Mouse (Mus musculus): ENCODE measurements around the gene Map7. TPM values are rescaled to one million over a fixed set of nuclear protein-coding genes. Genes with fewer than 3 reads are reported as not detected.
A peak's percentile ranks its signal among the peaks of the same experiment; 100 is the strongest.

Gene Map7
- total RNA-seq, 2 experiments from 2014 or later, result 2.4 to 4.2 TPM

DNA sequence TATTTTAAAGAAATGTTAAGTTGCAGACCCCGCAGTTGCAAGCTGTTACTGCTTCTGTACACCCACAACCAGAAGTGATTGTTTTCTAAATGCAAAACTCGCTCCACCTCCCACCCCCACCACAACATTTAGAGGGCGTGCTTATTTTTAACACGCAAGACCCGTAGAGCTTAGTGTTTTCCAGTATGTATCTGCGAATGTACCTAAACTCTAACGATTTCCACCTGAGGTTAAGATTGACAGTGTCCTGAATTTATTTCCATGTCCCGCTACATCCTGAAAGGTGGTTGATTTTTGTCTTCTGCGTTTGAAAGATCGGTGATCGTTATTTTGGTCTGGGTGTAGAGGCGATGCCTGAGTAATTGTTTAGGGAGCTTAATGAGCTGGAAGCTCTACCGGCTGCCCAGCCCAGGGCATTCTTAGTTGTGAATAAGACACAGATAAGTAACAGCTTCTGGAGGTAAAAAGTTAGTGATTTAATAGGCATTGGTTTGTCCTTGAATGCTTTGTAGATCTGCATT is 1.6 kb downstream of the Map7 start:
- intact Hi-C loops (cut with DNase I), result no loop called here
- DNase-seq, result no peak

DNA sequence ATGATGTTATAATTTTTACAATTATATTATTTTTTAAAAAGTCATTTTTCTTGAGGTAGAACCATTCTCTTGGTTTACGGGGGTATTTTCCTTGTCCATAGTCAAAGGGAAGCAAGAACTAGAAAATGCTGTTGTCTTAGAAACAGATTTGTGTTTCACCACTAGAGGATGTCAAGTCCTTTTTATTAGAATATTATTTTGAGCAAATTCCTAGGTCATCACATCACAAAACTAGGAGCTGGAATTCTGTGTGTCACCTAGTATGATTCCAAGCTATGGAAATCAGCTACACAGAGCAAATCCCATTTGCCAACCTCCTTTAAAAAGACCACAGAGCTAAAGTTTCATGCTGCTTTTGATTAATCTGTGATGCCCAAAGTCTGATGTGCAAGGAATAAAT is 3.9 kb downstream of the Map7 start:
- intact Hi-C loops (cut with DNase I), result no loop called here
- DNase-seq, result no peak

- intact Hi-C loops (cut with DNase I), result no loop called here
- no peak for DNase-seq
Observed at GRCm38 (mm10) chr10:20153507-20153906, 5.2 kb downstream of the Map7 start.

GRCm38 (mm10) chr10:20155401-20155800 is 7.1 kb downstream of the Map7 start:
- intact Hi-C loops (cut with DNase I), result no loop called here
- DNase-seq, result no peak

GRCm38 (mm10) chr10:20157021-20157726 is 8.9 kb downstream of the Map7 start:
- no peak for DNase-seq
- intact Hi-C loops (cut with DNase I), result no loop called here

DNA sequence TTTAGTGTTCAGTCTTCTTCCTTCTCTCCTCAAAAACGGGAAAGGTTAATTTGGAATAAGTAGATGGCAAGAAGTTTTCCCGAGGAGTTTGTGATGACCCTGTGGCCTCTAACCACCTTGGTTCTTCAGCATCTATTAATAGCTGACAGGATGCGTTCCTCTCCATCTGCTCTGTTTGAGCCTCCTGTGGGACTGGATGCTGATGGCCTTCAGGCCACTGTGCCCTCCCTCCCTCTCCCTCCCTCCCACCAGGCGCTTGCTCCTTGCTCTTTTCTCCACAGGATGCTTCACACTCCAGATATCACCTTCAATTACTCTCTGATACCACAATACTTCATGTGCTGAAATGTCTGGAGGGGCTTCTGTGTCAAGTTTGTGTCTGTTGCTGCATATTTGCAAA is 10.5 kb downstream of the Map7 start:
- DNase-seq, result no peak
- intact Hi-C loops (cut with DNase I), result no loop called here

DNA sequence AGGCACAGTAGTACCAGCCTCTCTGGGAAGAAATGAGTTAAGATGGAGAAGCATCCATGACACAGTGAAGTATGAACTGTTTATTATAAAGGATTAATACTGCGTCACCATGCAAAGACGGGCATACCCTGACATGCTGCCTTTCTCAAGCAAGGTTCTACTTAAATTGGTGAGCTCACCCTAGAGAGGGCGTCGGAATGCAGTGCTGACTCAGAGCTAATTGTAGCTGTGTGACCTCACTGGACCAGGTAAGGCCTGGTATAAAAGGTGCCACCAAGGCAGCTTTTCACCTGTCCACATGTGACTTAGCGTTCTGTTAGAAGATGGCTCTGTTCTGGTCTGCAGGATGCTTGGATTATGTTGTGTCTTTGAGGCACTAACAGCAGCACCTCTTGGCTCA is 11.0 kb downstream of the Map7 start:
- intact Hi-C loops (cut with DNase I), result no loop called here
- no peak for DNase-seq

DNA sequence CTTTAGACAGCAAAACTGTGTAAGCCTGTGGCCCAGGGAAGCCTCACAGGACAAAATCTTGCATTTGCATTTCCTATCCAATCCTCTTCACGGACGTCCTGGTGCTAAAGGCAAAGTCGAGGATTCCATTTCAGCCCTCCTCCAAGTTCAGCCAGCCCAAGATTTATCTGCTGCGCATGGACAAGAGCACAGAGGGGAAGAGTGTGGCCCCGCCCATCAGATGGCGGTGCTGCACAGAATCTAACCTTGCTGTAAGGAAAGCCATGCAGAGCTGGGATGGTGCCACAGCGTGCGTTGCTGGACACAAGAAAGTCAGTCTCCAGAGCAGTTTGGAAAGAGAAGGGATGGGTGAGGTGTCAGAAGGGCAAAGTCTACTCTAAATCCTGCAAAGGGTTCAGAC is 12.6 kb downstream of the Map7 start:
- intact Hi-C loops (cut with DNase I), result no loop called here
- no peak for DNase-seq

DNA sequence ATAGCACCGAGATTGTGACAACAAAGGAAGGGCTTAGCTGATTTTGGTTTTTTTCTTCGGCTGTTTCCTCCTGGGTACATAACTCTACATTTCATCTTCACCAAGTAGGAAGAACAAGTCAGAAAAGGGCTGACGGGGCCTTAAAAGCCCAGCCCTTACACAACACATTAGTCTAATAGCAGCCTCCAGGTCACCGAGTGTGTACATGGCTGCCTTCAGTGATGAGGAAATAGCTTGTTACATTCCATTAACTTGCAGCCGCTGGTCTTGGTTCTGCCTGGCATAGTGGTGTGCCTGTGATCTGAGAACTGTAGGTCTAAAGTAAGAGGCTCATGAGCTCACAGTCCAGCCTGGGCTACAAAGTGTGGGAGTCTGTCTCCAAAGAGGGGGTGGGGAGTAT is 16.5 kb downstream of the Map7 start:
- intact Hi-C loops (cut with DNase I), result no loop called here

DNA sequence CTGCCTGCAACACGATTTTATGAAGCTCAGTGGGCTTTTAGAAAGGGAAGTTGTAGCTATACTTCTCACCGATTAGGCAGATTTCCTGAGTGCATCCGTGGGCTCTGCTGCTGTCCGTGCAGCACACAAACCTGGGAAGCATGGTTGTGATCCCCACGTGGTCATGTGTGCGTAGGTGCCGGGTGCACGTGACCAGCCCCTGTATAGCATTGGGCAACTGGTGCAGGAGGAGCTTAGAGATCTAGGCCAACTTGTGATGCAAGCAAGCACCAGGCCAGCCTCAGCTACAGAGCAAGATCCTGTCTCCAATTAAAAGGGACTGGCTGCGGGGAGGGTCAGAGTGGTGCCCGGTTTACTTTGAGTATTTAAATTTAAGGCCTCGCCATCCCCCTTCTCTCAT is 18.5 kb downstream of the Map7 start:
- intact Hi-C loops (cut with DNase I), result no loop called here

More for the DNA sequence above, 16.5 kb downstream of the Map7 start:
- no peak for DNase-seq

GRCm38 (mm10) chr10:20167467-20167866 is 19.2 kb downstream of the Map7 start:
- DNase-seq, result no peak
- intact Hi-C loops (cut with DNase I), result no loop called here

More for the DNA sequence above, 18.5 kb downstream of the Map7 start:
- DNase-seq, result no peak

DNA sequence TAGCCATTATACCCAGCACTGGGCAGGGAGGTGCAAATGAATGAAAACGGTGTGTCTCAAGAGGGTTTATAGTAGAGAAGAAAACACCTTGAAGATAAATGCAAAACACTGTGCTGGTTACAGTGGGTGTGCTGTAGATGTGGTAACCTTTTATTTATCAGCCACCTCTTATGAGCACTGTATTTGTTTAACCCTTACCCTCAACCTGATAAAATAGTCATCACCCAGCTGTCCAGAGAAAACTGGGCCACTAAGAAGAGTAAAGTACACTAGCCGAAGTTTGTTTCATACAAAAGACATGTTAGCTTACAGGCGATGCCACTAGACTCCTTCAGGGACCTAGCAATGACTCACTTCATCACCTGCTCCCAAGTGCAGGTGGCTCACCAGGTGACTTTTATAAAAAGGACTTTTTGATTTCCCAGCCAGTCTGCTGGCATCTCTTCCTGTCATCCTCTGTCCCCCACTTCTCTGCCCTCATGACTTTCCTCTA is 21.0 kb downstream of the Map7 start:
- no peak for DNase-seq
- intact Hi-C loops (cut with DNase I), result no loop called here

DNA sequence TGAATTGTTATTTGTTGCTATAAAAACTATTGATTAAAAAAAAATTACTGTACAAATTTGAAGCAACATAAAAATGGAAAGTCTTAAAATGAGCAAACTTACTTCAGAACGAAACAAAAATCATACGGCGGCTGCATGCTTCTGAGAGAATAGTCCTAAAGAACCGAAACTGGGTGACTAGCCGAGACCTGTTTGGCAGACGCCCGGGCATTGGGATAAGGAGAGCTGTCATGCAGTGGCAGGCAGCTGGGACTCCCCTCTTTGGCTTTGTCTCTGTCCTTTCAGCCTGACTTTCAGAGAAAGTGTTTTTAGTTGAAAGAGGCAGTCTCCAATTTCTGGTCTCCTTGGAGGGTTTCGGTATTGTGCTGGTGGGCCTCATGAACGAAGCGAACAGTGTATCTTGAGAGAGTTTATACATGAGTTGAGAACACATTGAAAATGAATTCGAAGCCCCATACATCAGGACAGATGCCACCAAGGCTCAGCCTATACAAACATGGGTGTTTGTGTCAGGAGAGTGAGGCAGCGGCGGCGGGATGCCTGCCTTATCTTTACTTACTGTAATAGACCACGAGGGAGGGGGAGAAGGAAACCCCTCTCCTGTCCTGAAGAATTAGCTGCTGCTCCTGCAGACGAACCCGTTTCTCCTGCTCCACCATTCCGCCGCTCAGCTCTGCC is 21.8 kb downstream of the Map7 start:
- intact Hi-C loops (cut with DNase I), result no loop called here
- no peak for DNase-seq

GRCm38 (mm10) chr10:20170605-20171088 is 22.4 kb downstream of the Map7 start:
- intact Hi-C loops (cut with DNase I), result no loop called here

GRCm38 (mm10) chr10:20171209-20171608 is 22.9 kb downstream of the Map7 start:
- no peak for DNase-seq
- intact Hi-C loops (cut with DNase I), result no loop called here

More at GRCm38 (mm10) chr10:20170605-20171088, 22.4 kb downstream of the Map7 start:
- peak in 1 of 2 experiments; percentile 10 for DNase-seq

GRCm38 (mm10) chr10:20171756-20172155 is 23.5 kb downstream of the Map7 start:
- DNase-seq, result no peak
- intact Hi-C loops (cut with DNase I), result no loop called here

DNA sequence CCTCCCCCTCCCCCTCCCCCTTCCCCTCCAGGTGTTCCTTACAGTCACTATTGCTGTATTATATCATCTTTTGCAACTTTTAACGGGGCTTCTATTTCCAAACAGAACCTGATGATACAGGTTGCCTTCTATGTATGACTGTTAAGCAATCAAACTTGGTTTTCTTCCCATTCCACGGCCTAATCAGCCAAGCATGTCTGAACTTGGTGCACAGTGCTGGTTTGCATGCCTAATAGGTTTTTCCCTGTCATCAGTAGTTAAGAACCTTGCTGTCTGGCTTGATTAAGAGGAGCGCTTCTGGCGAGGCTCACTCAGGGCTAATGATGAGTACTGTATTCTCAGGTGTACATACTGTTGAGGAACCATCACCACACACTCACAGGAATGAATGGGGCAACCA is 25.5 kb downstream of the Map7 start:
- intact Hi-C loops (cut with DNase I), result no loop called here
- DNase-seq, result no peak

GRCm38 (mm10) chr10:20176054-20176453 is 27.8 kb downstream of the Map7 start:
- intact Hi-C loops (cut with DNase I), result no loop called here

DNA sequence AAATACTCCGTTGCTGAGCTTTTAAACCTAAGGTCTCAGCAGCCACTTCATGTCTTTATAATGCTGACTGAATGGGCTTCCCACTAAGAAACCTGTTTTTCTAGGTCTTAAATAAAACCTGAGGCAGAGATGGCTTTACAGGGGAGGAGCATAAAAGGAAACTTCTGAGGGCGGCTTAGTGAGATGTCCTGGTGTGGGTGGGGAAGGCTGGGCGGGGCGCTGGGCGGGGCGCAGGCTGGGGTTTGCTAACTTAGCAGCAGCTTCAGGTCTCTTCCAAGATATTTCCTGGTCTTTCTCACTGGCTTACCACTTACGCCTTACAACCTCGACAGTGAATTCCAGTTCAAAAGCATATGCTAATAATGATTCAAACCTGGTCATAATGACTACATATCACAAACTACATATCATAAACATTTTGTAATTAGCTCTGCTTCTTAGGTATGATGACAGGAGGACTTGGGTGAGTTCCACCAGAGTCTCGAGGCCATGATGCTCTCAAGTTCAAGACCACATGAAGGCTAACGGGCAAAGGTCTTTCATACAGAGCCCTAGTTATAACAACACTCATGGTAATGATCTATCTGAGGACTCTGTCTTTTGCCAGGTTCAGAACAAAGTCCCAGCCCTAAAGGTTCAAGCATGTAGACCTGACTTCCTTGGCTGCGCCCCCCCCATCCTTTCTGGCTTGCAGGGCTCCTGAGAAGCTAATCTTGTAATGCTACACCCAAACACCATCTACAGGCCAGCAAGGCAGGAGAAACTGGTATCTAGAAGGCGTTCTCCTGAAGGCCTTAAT is 30.7 kb downstream of the Map7 start:
- intact Hi-C loops (cut with DNase I), result no loop called here
- DNase-seq, result no peak

More at GRCm38 (mm10) chr10:20176054-20176453, 27.8 kb downstream of the Map7 start:
- DNase-seq, result no peak

GRCm38 (mm10) chr10:20181198-20181597 is 32.9 kb downstream of the Map7 start:
- no peak for DNase-seq
- intact Hi-C loops (cut with DNase I), result no loop called here

All from gastrocnemius, postnatal 36 days (tissue).